Mouse (Mus musculus): ENCODE results near the gene Yju2. TPM values are rescaled to one million over a fixed set of nuclear protein-coding genes. Genes with fewer than 3 reads are reported as not detected.

Yju2 gene
- polyA plus RNA-seq (2014; fragmentation: Illumina TruSeq; extraction: RNeasy Lipid Tissue Mini Kit (QIAGEN cat#74804); ENCODE audit: low read depth, low replicate concordance): 0.57 TPM

GRCm38 (mm10) chr17:55958918-55959728, at the start of gene Yju2:
Yju2 (plus strand) TSS chr17:55959099.

GRCm38 (mm10) chr17:55949400-55949799, 9.5 kb upstream of the Yju2 start, which contains the start of gene Zfp119b:
Zfp119b (minus strand) TSS chr17:55949500.

DNA sequence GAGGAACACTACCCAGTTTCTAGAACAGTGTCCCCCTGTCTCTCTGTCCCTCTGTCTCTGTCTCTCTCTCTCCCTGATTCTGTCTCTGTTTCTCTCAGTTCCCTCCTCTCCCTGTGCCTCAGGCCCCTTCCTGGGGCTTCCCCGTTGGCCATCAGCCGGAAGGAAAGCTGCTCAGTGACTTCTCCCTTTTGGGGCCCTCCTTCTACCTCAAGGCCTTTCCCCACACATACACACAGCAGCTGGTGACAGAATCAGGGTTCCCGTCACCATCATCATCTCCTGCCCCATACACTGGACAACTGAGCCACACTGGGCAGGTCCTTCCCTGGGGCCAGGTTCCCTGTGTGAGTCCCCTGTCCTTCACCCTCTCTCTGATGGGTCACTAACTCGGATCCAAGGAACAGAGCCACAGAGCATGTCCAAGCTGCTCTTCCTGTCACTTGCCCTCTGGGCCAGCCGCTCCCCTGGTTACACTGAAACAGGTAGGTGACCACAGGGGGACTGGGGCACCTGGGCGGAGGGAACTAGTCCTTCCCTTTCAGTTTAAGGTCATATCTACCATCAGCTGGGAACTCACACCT, 6.4 kb upstream of the Yju2 start, which contains the start of gene Ebi3:
Gene Ebi3 (plus strand): TSS at position 194 of the 581 bp plus-strand sequence.

DNA sequence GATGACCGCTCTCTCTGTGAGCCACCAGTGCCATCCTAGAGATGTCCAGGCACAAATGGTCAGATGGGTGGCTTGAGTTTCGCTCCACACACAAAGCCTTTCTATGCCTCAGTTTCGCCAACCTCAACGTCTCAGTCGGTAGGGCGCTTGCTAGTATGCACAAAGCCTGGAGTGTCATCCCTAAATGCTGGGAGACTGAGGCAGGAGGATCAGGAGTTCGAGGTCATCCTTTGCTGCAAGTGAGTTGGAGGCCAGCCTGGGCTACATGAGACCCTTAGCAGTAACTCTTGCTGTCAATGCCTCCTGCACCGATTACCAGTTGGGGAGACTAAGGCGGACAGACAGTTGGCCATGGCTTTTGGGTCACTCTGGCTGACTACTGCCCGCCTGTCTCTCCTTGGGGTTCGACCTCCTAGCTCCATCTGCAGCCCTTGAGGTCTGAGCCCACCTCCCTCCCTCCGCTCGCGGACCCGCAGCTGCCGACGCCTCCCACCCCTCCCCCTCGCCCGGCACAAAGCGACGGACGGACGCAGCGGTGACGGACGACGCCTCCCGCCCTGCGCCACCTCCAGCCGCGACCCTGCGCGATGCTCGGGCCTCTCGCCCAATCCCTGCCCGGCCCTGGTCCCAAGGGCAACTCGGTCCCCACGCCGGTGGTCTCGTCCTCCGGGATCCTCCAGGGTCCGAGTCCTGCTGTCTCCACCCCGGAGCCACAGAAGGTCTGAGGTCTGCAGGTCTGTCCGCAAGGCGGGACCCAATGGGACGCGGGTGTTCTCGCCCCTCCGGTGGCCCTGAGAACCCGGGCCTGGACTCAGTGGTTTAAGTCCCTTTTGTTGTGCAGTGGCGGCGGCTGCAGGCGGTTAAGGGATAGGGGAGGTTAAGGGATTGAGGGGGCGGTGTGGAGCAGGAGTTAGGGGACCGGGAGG, 11.3 kb downstream of the Yju2 start, which contains the start of gene Shd:
Gene Shd (plus strand): TSS at position 502 of the 926 bp plus-strand sequence.

GRCm38 (mm10) chr17:55986030-55986961, 27.4 kb downstream of the Yju2 start, which contains the start of gene Fsd1:
Fsd1 (plus strand) TSS chr17:55986509.

DNA sequence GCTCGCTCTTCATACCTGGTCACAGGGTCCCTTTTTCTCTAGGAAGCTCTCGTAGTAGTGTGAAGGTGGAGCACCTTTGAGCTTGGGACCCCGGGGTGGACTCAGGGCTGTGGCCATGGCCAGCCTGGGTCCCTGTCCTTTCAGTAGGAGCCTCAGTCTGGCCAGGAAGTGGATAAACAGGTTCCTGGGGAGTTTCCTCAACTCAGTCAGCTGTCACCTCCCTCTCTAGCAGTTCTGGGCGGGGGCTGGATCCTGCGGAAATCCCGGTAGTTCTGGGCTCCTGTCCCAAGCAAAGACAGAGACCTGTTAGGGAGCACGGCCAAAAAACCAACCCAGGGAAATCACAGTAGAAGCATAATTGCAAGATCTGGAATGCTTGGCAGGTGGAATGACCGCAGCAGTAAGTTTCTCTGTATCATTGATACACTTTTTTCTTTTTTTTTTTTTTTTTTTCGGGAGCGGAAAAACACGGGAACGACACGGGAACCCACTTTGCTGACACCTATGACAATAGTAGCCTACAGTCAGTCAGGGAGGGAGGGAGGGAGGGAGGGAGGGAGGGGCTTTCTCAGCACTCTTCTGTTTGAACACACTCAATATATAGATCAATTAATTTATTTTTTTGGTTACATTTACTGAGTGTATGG, 46.6 kb downstream of the Yju2 start, which contains the start of the genes Stap2 and Mpnd:
Gene Stap2 (minus strand): TSS at position 170 of the 647 bp plus-strand sequence.
Gene Mpnd (plus strand): TSS at position 297 of the 647 bp plus-strand sequence.

Other genes starting within 250 kb of the Yju2 start
- 10.4 TPM for gene Pot1b, start 246.5 kb upstream of the Yju2 start, polyA plus RNA-seq (2014; fragmentation: Illumina TruSeq; extraction: RNeasy Lipid Tissue Mini Kit (QIAGEN cat#74804); ENCODE audit: low read depth, low replicate concordance)
- gene Adgre4, start 209.1 kb upstream of the Yju2 start, polyA plus RNA-seq (2014; fragmentation: Illumina TruSeq; extraction: RNeasy Lipid Tissue Mini Kit (QIAGEN cat#74804); ENCODE audit: low read depth, low replicate concordance): 0.12 TPM
- gene Zfp119a, start 80.2 kb upstream of the Yju2 start, polyA plus RNA-seq (2014; fragmentation: Illumina TruSeq; extraction: RNeasy Lipid Tissue Mini Kit (QIAGEN cat#74804); ENCODE audit: low read depth, low replicate concordance): 23.5 TPM
- 38.6 TPM for gene Zfp959, start 67.0 kb upstream of the Yju2 start, polyA plus RNA-seq (2014; fragmentation: Illumina TruSeq; extraction: RNeasy Lipid Tissue Mini Kit (QIAGEN cat#74804); ENCODE audit: low read depth, low replicate concordance)
- 22.8 TPM for gene Zfp119b, start 9.6 kb upstream of the Yju2 start, polyA plus RNA-seq (2014; fragmentation: Illumina TruSeq; extraction: RNeasy Lipid Tissue Mini Kit (QIAGEN cat#74804); ENCODE audit: low read depth, low replicate concordance)
- not detected for gene Ebi3, start 6.5 kb upstream of the Yju2 start, polyA plus RNA-seq (2014; fragmentation: Illumina TruSeq; extraction: RNeasy Lipid Tissue Mini Kit (QIAGEN cat#74804); ENCODE audit: low read depth, low replicate concordance)
- not detected for gene Shd, start 11.4 kb downstream of the Yju2 start, polyA plus RNA-seq (2014; fragmentation: Illumina TruSeq; extraction: RNeasy Lipid Tissue Mini Kit (QIAGEN cat#74804); ENCODE audit: low read depth, low replicate concordance)
- gene Fsd1, start 27.4 kb downstream of the Yju2 start, polyA plus RNA-seq (2014; fragmentation: Illumina TruSeq; extraction: RNeasy Lipid Tissue Mini Kit (QIAGEN cat#74804); ENCODE audit: low read depth, low replicate concordance): not detected
- gene Stap2, start 46.5 kb downstream of the Yju2 start, polyA plus RNA-seq (2014; fragmentation: Illumina TruSeq; extraction: RNeasy Lipid Tissue Mini Kit (QIAGEN cat#74804); ENCODE audit: low read depth, low replicate concordance): 1.2 TPM
- 0.44 TPM for gene Mpnd, start 46.6 kb downstream of the Yju2 start, polyA plus RNA-seq (2014; fragmentation: Illumina TruSeq; extraction: RNeasy Lipid Tissue Mini Kit (QIAGEN cat#74804); ENCODE audit: low read depth, low replicate concordance)
- gene Sh3gl1, start 77.5 kb downstream of the Yju2 start, polyA plus RNA-seq (2014; fragmentation: Illumina TruSeq; extraction: RNeasy Lipid Tissue Mini Kit (QIAGEN cat#74804); ENCODE audit: low read depth, low replicate concordance): 0.32 TPM
- 0.20 TPM for gene Chaf1a, start 81.3 kb downstream of the Yju2 start, polyA plus RNA-seq (2014; fragmentation: Illumina TruSeq; extraction: RNeasy Lipid Tissue Mini Kit (QIAGEN cat#74804); ENCODE audit: low read depth, low replicate concordance)
- 14.1 TPM for gene Ubxn6, start 115.9 kb downstream of the Yju2 start, polyA plus RNA-seq (2014; fragmentation: Illumina TruSeq; extraction: RNeasy Lipid Tissue Mini Kit (QIAGEN cat#74804); ENCODE audit: low read depth, low replicate concordance)
- gene Hdgfl2, start 120.5 kb downstream of the Yju2 start, polyA plus RNA-seq (2014; fragmentation: Illumina TruSeq; extraction: RNeasy Lipid Tissue Mini Kit (QIAGEN cat#74804); ENCODE audit: low read depth, low replicate concordance): 1.5 TPM
- 0.20 TPM for gene Plin4, start 150.7 kb downstream of the Yju2 start, polyA plus RNA-seq (2014; fragmentation: Illumina TruSeq; extraction: RNeasy Lipid Tissue Mini Kit (QIAGEN cat#74804); ENCODE audit: low read depth, low replicate concordance)
- 0.89 TPM for gene Plin5, start 158.5 kb downstream of the Yju2 start, polyA plus RNA-seq (2014; fragmentation: Illumina TruSeq; extraction: RNeasy Lipid Tissue Mini Kit (QIAGEN cat#74804); ENCODE audit: low read depth, low replicate concordance)
- not detected for gene Lrg1, start 162.9 kb downstream of the Yju2 start, polyA plus RNA-seq (2014; fragmentation: Illumina TruSeq; extraction: RNeasy Lipid Tissue Mini Kit (QIAGEN cat#74804); ENCODE audit: low read depth, low replicate concordance)
- not detected for gene Sema6b, start 181.2 kb downstream of the Yju2 start, polyA plus RNA-seq (2014; fragmentation: Illumina TruSeq; extraction: RNeasy Lipid Tissue Mini Kit (QIAGEN cat#74804); ENCODE audit: low read depth, low replicate concordance)
- 0.49 TPM for gene Tnfaip8l1, start 203.4 kb downstream of the Yju2 start, polyA plus RNA-seq (2014; fragmentation: Illumina TruSeq; extraction: RNeasy Lipid Tissue Mini Kit (QIAGEN cat#74804); ENCODE audit: low read depth, low replicate concordance)
- 9.2 TPM for gene Mydgf, start 224.8 kb downstream of the Yju2 start, polyA plus RNA-seq (2014; fragmentation: Illumina TruSeq; extraction: RNeasy Lipid Tissue Mini Kit (QIAGEN cat#74804); ENCODE audit: low read depth, low replicate concordance)